Mouse (Mus musculus) forebrain, embryonic 14.5 days (tissue): ENCODE data around the gene Gale. TPM values are rescaled to one million over a fixed set of nuclear protein-coding genes. Genes with fewer than 3 reads are reported as not detected.
A peak's percentile ranks its signal among the peaks of the same experiment; 100 is the strongest.

Experiments used
- ATAC-seq: fragments of 200-750 bp; cut with Nextera tagmentation; 2 replicates; pipeline ENCODE4 v1.8.0; 2017; ENCODE audit warnings: mild to moderate bottlenecking, moderate library complexity
- DNase-seq: peaks from one replicate; pipeline ENCODE4 v3.0.0-alpha.2; 2015; ENCODE audit warnings: low spot score
- H3K27ac ChIP-seq: fragments of 300-500 bp; sonication (generic); 2 replicates; pipeline ENCODE4 v1.5.1; 2014; ENCODE audit warnings: low read depth, mild to moderate bottlenecking, control low read depth, low read length, moderate library complexity
- H3K27me3 ChIP-seq: fragments of 300-500 bp; sonication (generic); replicated peaks from 2 replicates; pipeline ENCODE4 v1.6.1; 2014; ENCODE audit warnings: low read length, control low read depth, mixed read lengths; ENCODE audit not compliant: control insufficient read depth, insufficient read depth
- H3K36me3 ChIP-seq: fragments of 300-500 bp; sonication (generic); 2 replicates; pipeline ENCODE4 v1.6.1; 2014; ENCODE audit warnings: low read length, control low read depth; ENCODE audit not compliant: control insufficient read depth, insufficient read depth
- H3K4me1 ChIP-seq: fragments of 300-500 bp; sonication (generic); 2 replicates; pipeline ENCODE4 v1.6.1; 2014; ENCODE audit warnings: antibody characterized with exemption, low read length, control low read depth; ENCODE audit not compliant: control insufficient read depth, insufficient read depth
- H3K4me2 ChIP-seq: fragments of 300-500 bp; sonication (generic); 2 replicates; pipeline ENCODE4 v1.6.1; 2014; ENCODE audit warnings: mild to moderate bottlenecking, control low read depth, low read length
- H3K4me3 ChIP-seq: fragments of 300-500 bp; sonication (generic); 2 replicates; pipeline ENCODE4 v1.5.1; 2014; ENCODE audit warnings: low read depth, low read length, control low read depth
- H3K9ac ChIP-seq: fragments of 300-500 bp; sonication (generic); 2 replicates; pipeline ENCODE4 v1.6.1; 2014; ENCODE audit warnings: mild to moderate bottlenecking, low read length, control low read depth, moderate library complexity
- H3K9me3 ChIP-seq: fragments of 300-500 bp; sonication (generic); replicated peaks from 2 replicates; pipeline ENCODE4 v1.6.1; 2016; ENCODE audit warnings: low read length, control low read depth, mixed read lengths; ENCODE audit not compliant: control insufficient read depth
- WGBS: fragments of 180-500 bp; shearing (Covaris S2); extraction: QIAGEN DNeasy Blood & Tissue Kit; methylation state at CpG from one replicate; pipeline ENCODE4 v1.1.7; 2014; 5-methylcytosine and 5-hydroxymethylcytosine counted together
- polyA plus RNA-seq: library from polyadenylated mRNA; unstranded; fragments of >200 nt; fragmentation: Nextera tagmentation; extraction: Ambion mirVana; gene quantifications from 2 replicates; pipeline ENCODE4 v1.2.1, GENCODE M21; 2014

The Gale gene
- polyA plus RNA-seq, 1 experiment from 2014 or later, result 32.9 TPM

- no peak for ATAC-seq
- 74% methylated on average over 5 of the region's 5 CpGs for WGBS
These were observed 38.2 kb upstream of the Gale start for GRCm38 (mm10) chr4:135925341-135925740.

DNA sequence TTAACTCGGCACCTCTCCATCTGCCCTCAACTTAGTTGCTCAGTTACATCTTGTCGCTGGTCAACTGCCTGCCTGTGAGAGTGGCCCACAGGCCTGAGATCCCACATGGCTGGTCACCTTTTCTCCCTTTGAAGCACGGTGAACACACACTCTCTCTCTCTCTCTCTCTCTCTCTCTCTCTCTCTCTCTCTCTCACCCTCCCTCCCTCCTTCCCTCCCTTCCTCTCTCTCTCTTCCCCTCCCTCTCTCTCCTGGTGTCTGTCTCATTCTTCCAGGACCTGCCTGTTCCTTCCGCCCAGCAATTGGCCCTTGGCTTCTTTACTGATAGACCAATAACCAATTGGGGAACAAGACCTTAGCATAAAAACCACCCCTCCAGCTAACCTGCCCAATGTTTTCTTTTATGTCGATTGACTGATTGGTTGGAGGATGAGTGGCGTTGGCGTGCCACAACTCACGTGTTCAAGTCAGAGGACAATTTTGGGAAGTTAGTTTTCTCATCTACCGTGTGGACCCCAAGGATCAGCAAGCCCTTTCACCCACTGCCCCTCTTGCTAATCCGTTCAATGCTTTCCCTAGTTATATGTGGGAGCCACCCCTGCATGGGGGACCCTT is 37.2 kb upstream of the Gale start:
- Histone ChIP-seq H3K4me3 (no peak overlapping the region), H3K4me2 (no peak overlapping the region), H3K9me3 (no peaks in the 10 kb centered on the region), H3K4me1 (peaks cover 6% of the 10 kb centered on the region), H3K9ac (no peak overlapping the region), H3K27ac (no peak overlapping the region), H3K27me3 (no peaks in the 10 kb centered on the region), H3K36me3 (peaks cover 17% of the 10 kb centered on the region; the same call in 1 of the 2 replicates)
- 89% methylated on average over 10 of the region's 10 CpGs for WGBS
- DNase-seq (no peak), ATAC-seq (no peak)

More at GRCm38 (mm10) chr4:135925341-135925740, 38.2 kb upstream of the Gale start:
- no peak overlapping the region for H3K4me3 ChIP-seq
- no peak overlapping the region for H3K9ac ChIP-seq
- peaks cover 13% of the 10 kb centered on the region; the same call in 1 of the 2 replicates for H3K36me3 ChIP-seq
- DNase-seq, result peak; percentile 39
- H3K4me2 ChIP-seq, result no peak overlapping the region
- no peaks in the 10 kb centered on the region for H3K27me3 ChIP-seq
- H3K9me3 ChIP-seq, result no peaks in the 10 kb centered on the region
- H3K4me1 ChIP-seq, result peaks cover 6% of the 10 kb centered on the region
- H3K27ac ChIP-seq, result no peak overlapping the region

DNA sequence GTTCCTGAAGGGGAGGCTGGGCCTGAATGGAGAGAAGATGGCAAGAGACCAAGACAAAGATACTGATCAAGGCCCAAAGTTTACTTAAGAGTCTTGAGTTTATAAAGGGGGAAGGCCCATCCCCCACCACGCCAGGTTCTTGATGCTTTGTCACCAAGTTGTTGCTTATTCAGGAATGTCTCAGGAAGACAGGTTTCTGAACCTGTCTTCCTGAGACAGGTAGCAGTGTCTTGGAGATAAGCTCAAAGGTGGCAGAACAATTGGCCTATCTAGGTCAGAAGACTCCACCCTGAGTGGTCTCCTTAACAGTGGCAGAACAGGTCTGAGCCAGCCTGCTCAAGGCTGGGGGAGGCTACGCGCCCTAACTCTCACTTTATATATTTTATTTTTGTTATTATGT is 36.7 kb upstream of the Gale start:
- Histone ChIP-seq H3K36me3 (peaks cover 20% of the 10 kb centered on the region; the same call in 1 of the 2 replicates), H3K4me1 (peaks cover 2% of the 10 kb centered on the region), H3K27ac (no peak overlapping the region), H3K27me3 (no peaks in the 10 kb centered on the region), H3K9ac (no peak overlapping the region), H3K4me3 (no peak overlapping the region), H3K9me3 (no peaks in the 10 kb centered on the region), H3K4me2 (no peak overlapping the region)
- DNase-seq, result no peak
- ATAC-seq, result no peak
- WGBS, result 97% methylated on average over 3 of the region's 3 CpGs

- Histone ChIP-seq H3K9ac (no peak overlapping the region), H3K4me3 (no peak overlapping the region), H3K9me3 (no peaks in the 10 kb centered on the region), H3K36me3 (peaks cover 27% of the 10 kb centered on the region), H3K27ac (no peak overlapping the region), H3K4me1 (no peaks in the 10 kb centered on the region), H3K4me2 (no peak overlapping the region), H3K27me3 (no peaks in the 10 kb centered on the region)
- no peak for DNase-seq
- ATAC-seq, result no peak
- WGBS, result 82% methylated on average over 9 of the region's 9 CpGs
These were observed 35.2 kb upstream of the Gale start for GRCm38 (mm10) chr4:135928376-135928775.

GRCm38 (mm10) chr4:135929405-135929804 is 34.1 kb upstream of the Gale start:
- Histone ChIP-seq H3K9ac (no peak overlapping the region), H3K4me2 (no peak overlapping the region), H3K4me1 (no peaks in the 10 kb centered on the region), H3K9me3 (no peaks in the 10 kb centered on the region), H3K36me3 (peaks cover 33% of the 10 kb centered on the region), H3K4me3 (no peak overlapping the region), H3K27ac (no peak overlapping the region), H3K27me3 (no peaks in the 10 kb centered on the region)
- ATAC-seq (no peak), DNase-seq (no peak)
- 94% methylated on average over 5 of the region's 5 CpGs for WGBS

DNA sequence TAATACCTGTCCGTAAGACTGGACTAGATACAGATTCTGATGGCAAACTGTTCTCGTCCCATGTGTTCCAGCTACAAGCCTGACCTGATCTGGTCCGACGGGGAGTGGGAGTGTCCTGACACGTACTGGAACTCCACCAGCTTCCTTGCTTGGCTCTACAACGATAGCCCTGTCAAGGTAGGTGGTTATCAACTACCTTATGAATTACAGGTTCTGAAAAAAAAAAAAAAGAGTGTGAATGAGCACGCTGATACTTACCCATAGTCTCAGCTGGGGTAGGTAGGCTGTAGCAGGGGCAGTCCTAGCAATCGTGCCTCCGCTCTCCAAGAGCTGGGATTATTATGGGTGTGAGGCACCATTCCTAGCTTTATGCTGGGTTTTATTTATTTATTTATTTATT is 33.7 kb upstream of the Gale start:
- Histone ChIP-seq H3K4me3 (no peak overlapping the region), H3K9ac (no peak overlapping the region), H3K27ac (no peak overlapping the region), H3K36me3 (peaks cover 35% of the 10 kb centered on the region), H3K4me1 (no peaks in the 10 kb centered on the region), H3K9me3 (no peaks in the 10 kb centered on the region), H3K27me3 (no peaks in the 10 kb centered on the region), H3K4me2 (no peak overlapping the region)
- DNase-seq, result no peak
- no peak for ATAC-seq
- whole genome bisulfite sequencing, result 92% methylated on average over 9 of the region's 9 CpGs

DNA sequence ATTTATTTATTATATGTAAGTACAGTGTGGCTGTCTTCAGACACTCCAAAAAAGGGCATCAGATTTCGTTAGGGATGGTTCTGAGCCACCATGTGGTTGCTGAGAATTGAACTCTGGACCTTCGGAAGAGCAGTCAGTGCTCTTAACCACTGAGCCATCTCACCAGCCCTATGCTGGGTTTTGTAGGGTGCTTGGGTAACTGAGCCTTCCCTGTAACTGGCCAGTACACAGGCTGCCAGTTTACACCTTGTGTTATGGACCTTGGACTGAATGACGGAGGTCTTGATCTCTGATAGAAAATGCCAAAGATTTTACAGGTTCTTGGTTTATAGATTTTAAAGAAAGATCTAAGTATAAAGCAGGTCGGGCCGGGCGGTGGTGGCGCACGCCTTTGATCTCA is 33.3 kb upstream of the Gale start:
- no peaks in the 10 kb centered on the region for H3K4me1 ChIP-seq

GRCm38 (mm10) chr4:135931832-135932231 is 31.7 kb upstream of the Gale start:
- DNase-seq (peak; percentile 47), ATAC-seq (no peak)
- no peaks in the 10 kb centered on the region for H3K9me3 ChIP-seq
- no peak overlapping the region for H3K4me2 ChIP-seq
- no peaks in the 10 kb centered on the region for H3K27me3 ChIP-seq
- no peaks in the 10 kb centered on the region for H3K4me1 ChIP-seq
- no peak overlapping the region for H3K9ac ChIP-seq
- no peak overlapping the region for H3K27ac ChIP-seq
- no peak overlapping the region for H3K4me3 ChIP-seq
- WGBS, result 71% methylated on average over 5 of the region's 5 CpGs
- peaks cover 41% of the 10 kb centered on the region for H3K36me3 ChIP-seq

More for the DNA sequence above, 33.3 kb upstream of the Gale start:
- no peak for DNase-seq
- ATAC-seq, result no peak
- H3K4me3 ChIP-seq, result no peak overlapping the region
- no peak overlapping the region for H3K27ac ChIP-seq
- no peak overlapping the region for H3K9ac ChIP-seq
- H3K36me3 ChIP-seq, result peaks cover 35% of the 10 kb centered on the region
- WGBS, result 95% methylated on average over 8 of the region's 8 CpGs
- no peak overlapping the region for H3K4me2 ChIP-seq
- no peaks in the 10 kb centered on the region for H3K27me3 ChIP-seq
- H3K9me3 ChIP-seq, result no peaks in the 10 kb centered on the region

DNA sequence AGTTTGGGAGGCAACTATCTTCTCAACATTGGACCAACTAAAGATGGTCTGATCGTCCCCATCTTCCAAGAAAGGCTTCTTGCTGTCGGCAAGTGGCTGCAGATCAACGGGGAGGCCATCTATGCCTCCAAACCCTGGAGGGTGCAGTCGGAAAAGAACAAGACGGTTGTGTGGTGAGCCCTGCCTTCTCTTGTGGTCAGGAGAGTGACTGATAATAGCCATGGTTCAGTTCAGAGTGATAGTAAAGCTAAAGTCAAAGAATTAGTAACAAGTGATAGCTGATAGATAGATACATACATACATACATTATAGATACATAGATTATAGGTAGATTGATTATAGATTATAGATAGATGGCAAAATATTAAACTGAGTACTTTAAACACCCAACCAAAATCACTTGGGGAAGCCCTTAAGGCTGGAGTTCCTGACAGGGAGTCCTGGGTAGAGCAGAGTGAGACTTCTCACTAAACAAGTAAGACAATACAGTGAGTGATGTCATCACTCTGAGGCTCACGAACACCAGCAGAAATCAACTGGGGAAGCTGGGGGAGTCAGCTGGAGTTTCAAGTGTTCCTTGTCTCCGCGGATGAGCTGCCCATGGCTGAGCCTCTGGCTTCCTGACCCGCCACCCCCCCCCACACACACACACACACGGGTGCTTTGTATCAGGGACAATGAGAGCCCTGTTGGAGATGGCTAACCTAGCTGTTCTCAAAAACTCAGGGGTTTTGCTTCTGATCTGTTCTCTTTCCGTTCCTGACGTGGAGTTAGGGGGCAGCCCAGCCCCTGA is 28.6 kb upstream of the Gale start:
- DNase-seq (no peak), ATAC-seq (no peak)
- H3K36me3 ChIP-seq, result peaks cover 63% of the 10 kb centered on the region
- no peaks in the 10 kb centered on the region for H3K4me1 ChIP-seq
- no peak overlapping the region for H3K4me3 ChIP-seq
- H3K27ac ChIP-seq, result no peak overlapping the region
- H3K4me2 ChIP-seq, result no peak overlapping the region
- H3K9ac ChIP-seq, result no peak overlapping the region
- WGBS, result 47% methylated on average over 12 of the region's 12 CpGs
- H3K27me3 ChIP-seq, result no peaks in the 10 kb centered on the region
- no peaks in the 10 kb centered on the region for H3K9me3 ChIP-seq
